Mouse (Mus musculus) Muller cell, postnatal 12 days (primary cell): Measurements from ENCODE around the gene Olfr860.
"Not testable (repeated sequence)": the region's sequence is repeated elsewhere in the genome, so short reads cannot be mapped to it uniquely, and the experiment has no call there.

Experiments
- DNase-seq: peaks from one replicate; pipeline ENCODE4 v3.0.0-alpha.2; 2015; ENCODE audit errors: inconsistent ontology term

Gene Olfr860

GRCm38 (mm10) chr9:19849647-19850046 is at the start of gene Olfr860:
Gene Olfr860 (minus strand): TSS chr9:19849747.
- DNase-seq = no peak

GRCm38 (mm10) chr9:19887904-19888303 is 38.4 kb upstream of the Olfr860 start, which contains the start of gene Olfr862:
Gene Olfr862 (minus strand): TSS chr9:19888004.
- no peak for DNase-seq

- DNase-seq = not testable (repeated sequence)
Observed at GRCm38 (mm10) chr9:19804606-19805005, 44.9 kb downstream of the Olfr860 start, which contains the start of gene Olfr859. Gene Olfr859 (plus strand): TSS chr9:19804906.

- no peak for DNase-seq
Observed at GRCm38 (mm10) chr9:19803000-19803399, 46.5 kb downstream of the Olfr860 start.
